Mouse (Mus musculus) lung, postnatal 4 days (tissue): ENCODE results near the gene Itsn1.
A peak's percentile ranks its signal among the peaks of the same experiment; 100 is the strongest.

ENCODE experiments used
- DNase-seq, 2 experiments: peaks; one replicate each; pipeline ENCODE4 v3.0.0; 2021

The Itsn1 gene

GRCm38 (mm10) chr16:91918461-91918860 lies 189.4 kb downstream of the Itsn1 start:
- no peak for DNase-seq

- DNase-seq, result no peak
Observed at GRCm38 (mm10) chr16:91919056-91919455, 190.0 kb downstream of the Itsn1 start.

GRCm38 (mm10) chr16:91921340-91921739 lies 192.3 kb downstream of the Itsn1 start:
- DNase-seq, result no peak

GRCm38 (mm10) chr16:91922939-91923338 lies 193.9 kb downstream of the Itsn1 start:
- DNase-seq, result no peak

DNA sequence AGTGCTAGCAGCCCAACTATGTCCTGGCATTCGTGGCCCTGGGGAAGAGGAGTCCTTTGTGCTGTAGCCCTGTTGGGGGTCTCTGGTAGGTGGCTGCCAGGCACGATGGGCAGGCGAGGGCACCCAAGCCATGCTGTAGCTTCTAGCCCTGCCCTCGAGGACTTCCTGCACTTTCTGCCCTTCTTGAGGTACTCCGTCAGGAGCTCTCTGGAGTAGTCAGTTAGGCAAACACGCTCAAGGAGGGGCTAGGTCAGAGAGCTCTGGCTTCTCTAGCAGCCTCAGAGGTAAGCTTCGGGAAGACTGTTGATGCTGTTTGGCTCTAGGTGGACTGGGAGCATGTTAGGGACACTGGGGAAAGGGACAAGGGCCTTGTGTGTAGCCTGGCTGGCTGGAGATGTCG lies 195.3 kb downstream of the Itsn1 start:
- no peak for DNase-seq

DNA sequence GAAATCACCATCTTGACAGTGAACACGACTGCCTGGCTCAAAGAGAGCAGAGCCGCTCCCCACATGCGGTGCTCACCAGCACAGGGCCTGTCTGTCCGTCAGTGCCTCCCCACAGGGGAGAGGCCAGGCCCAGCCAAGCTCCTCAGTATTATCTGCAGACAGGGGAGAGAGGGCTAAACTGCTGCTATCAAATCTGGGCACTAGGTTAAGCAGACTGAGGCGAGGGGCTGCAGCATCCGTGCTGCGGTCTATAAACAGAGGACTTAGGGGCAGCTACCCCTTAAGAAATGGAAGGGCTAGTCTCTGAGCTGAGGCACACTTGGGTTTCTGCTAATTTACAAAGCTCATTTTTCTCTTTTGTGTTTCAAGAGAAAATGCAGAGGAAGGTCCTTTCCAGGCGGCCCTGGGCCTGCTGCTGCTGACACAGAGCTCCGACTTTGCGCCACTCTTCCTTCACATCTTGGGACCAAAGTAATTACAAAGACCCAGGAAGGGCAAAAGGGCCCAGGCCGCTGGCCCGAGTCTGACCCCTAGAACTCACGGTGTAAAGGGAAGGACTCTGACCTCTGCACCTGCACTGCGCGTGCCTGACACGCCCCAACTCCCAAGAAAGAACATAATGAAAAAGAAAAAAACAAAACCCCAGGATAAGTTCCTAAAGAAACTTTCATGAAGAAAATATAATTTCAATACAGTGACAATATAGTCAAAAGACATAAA lies 199.0 kb downstream of the Itsn1 start:
- DNase-seq, result no peak

DNA sequence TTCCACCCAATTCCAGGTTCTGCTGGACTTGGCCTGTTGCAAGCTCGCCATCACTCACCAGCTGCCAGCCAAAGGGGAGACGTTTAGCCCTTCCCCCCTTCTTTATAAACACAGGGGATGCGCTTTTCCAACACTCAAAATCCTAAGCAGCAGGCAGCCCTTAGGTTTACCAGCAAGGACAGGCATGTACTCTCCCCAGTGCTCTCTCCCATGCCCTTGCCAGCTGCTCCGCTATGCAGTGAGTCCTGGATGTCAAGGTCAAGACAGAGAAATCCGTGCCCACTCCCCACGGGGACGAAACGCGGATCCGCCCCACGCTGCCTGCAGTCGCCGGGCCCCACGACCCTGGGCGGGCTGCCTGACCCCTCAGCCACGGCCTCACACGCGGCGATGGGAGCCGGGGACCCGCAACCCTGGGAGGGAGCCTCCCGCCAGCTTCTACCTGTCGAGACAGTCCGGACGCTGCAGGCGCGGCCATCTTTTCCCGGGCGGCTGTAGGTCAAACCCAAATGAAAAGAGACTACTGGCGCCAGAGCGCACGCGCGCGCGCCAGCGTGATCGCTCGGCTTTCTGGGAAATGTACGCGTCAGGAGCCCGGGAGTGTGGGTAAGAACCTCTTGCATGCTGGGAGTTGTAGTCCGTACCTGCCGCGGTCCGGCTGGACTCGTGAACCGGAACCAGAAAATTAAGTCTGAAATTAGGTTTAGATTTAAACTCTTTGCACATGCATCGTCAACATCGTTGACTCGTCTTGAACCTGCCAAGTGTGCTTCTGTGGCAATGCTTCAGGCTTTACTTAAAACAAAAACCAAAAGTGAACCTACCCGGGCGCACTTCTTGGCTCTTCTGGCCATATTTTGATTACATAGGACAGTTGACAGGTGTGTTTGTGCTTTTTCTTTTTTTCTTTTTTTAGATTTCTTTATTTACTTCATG lies 202.3 kb downstream of the Itsn1 start:
- DNase-seq, result peak; percentile 93 to 95

- no peak for DNase-seq
Observed at GRCm38 (mm10) chr16:91932082-91932690, 203.1 kb downstream of the Itsn1 start.

DNA sequence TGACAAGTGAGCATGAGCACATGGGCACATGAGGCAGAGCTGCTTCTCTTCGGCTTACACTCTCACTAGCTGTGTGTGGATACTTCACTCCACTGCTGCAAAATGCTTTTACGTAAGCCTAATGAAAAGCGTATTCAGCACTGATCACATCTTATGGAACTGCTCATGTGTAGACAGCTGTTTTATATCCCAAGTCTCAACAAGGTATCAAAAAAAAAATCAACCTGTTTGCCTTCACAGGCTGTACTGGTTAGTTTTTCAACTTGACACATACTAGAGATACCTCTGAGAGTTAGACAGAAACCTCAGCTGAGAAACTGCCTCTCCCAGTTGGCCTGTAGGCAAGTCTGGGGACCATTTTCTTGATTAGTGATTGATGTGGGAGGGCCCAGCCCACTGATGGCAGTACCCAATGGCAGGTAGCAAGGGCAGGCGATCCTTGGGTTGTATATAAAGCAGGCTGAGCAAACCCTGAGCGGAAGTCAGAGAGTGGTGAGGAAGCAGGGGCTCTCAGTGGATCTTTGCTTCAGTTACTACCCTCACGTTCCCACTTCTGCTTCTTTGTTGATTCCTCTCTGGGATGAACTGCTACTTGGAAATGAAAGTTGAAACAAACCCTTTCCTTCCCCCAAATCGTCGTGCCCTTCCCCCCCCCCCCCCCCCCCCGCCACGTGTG lies 203.9 kb downstream of the Itsn1 start:
- DNase-seq, result no peak

GRCm38 (mm10) chr16:91935108-91935507 lies 206.0 kb downstream of the Itsn1 start:
- peak; percentile 60 to 73 for DNase-seq

DNA sequence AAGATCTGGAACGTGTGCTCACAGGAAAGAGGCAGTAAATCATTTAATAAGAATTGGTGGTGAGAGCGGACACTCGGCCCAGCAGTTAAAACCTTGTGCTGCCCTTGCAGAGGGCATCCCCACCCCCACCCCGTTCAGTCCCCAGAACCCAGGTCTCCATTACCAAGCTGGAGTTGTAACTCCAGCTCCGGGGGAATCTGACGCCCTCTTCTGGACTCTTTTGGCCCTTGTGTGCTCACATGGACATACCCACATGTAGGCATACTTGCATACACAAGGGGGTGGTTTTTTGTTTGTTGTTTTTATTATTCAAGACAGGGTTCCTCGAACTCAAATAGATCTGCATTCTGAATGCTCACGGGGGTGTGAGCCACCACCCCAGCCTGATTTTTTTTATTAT lies 206.6 kb downstream of the Itsn1 start:
- DNase-seq, result no peak

DNA sequence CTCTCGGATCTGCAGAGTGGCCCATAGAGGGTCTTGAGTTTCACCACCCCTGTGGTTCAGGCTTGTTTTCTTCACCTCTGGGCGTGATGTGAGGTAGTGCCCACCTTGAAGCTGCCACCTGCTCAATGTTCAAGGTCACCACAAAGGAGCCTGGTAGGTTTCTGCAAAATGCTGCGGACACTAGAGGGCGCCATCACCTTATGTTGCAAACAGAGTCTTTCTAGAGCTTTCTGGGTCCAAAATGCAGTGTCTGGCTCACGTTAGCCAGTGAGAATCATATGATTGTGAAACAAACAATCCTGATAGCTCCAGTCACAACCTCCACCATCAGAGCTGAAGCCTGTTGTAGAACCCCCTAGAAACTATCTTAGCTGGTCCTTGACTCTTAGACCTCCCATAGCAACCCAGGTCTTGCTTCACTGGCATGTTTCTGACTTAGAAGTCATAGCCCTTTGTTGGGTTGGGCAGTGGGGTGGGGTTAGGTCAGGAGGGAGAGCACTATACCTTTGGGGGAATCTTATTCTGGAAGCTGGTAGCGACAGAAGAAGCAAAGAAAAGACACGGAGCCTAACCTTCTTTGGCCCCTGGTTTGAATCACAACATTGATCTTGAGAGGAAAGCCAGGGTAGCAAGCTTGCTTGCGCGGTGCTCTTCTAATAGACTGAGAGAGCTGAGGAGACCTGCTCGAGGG lies 207.4 kb downstream of the Itsn1 start:
- DNase-seq, result peak; percentile 70 to 87

DNA sequence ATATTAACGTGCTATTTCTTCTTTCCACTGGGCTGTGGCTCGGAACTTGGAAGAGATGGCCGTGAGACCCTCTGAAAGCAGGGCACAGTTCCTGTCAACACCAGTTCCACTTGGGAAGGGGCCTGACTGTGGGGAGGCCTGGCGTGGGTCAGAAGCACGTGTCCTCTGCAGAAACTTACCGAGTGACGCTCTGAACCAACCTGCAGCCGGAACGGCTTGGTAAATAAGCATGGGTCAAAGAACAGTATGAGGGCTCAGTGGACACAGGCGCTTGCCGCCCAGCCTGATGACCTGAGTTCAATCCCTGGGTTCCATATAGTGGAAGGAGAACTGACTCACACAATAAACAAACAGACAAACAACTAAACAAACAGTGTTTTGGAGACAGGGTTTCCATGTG lies 208.2 kb downstream of the Itsn1 start:
- no peak for DNase-seq

- DNase-seq, result no peak
Observed at GRCm38 (mm10) chr16:91938141-91938540, 209.1 kb downstream of the Itsn1 start.

- peak in 1 of 2 experiments; percentile 51 for DNase-seq
Observed at GRCm38 (mm10) chr16:91940726-91941125, 211.6 kb downstream of the Itsn1 start.

GRCm38 (mm10) chr16:91942201-91942600 lies 213.1 kb downstream of the Itsn1 start:
- no peak for DNase-seq

DNA sequence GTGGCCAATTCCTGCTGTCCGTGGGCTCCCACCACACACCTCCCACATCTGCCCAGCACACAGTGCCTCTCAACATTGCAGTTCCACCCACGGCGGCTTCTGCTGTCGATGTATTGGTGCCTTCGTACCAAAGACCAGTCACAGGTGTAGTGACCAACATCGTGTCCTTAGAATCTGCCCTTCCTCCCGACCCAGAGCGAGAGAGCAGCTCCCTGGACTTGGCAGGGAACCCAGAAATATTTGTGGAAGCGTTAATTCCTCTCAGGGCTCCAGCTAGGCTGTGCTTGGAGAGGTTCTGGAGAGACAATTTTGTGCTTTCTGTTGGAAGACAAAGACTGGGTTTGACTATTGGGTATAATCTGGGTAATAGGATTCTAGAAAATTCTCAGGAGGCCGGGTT lies 217.2 kb downstream of the Itsn1 start:
- DNase-seq, result no peak

DNA sequence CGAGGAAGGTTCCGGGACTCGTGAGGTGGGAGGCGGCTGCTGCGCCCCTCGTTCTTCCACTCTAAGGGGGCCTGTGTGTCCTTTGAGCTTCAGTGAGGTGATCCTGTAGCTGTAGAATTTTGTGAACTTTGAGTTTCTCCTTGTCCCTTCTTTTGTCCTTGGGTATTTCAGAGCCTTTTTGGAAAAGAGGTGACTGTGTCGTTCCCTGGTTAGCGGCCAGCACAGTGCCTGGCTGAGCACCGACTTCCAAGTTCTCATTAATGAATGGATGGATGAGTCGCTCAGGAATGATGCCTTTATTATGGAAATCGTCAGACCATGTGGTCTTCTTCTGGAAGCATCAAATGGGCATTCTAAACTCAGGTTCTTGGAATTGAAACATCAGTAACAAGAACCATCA lies 218.0 kb downstream of the Itsn1 start:
- no peak for DNase-seq

- DNase-seq, result no peak
Observed at GRCm38 (mm10) chr16:91953967-91954366, 224.9 kb downstream of the Itsn1 start.

GRCm38 (mm10) chr16:91954766-91955165 lies 225.7 kb downstream of the Itsn1 start:
- no peak for DNase-seq

DNA sequence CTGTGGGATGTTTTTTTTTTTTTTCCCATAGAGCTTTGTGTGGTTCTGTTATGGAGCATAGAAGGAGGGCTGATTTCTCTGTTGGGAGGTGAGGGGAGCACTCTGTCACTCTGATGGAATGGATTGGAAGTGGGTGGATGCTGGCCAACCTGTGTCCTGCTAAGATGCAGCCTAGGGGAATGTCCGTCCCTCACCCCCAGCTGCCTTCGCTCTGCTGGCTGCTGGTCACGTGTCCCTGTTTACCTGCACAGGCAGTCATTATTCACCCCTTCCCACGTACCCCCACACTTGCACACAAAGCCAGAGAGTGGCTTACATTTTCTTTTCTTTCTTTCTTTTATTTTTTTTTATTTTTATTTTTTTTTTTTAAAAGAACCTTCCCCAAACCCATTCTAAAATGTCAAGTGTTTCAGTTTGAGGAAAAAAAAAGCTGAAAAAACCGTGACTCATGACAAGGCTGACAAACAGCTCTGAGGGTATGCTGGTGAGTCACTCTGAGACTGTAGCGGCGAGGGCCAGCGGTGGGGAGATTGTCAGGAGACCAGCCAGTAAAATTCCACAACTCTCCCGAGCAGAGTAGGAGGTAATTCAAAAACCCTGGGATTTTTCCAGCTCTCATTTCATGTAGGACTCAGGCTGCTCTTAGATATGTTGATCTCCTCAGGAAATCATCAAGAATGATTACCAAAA lies 233.3 kb downstream of the Itsn1 start:
- DNase-seq, result peak; percentile 24 to 58
